Mouse (Mus musculus): Measurements from ENCODE around the gene Fkbp1a. TPM values are rescaled to one million over a fixed set of nuclear protein-coding genes. Genes with fewer than 3 reads are reported as not detected.

The Fkbp1a gene
- polyA plus RNA-seq (2016; fragmentation: Nextera tagmentation; extraction: Ambion mirVana), result 233 and 244 TPM in 2 replicates

- Histone ChIP-seq H3K27ac (peak within 1 kb of the TSS; percentile 86), H3K4me2 (peak within 1 kb of the TSS; percentile 96), H3K4me1 (peaks cover 42% of the 10 kb centered on the region), H3K27me3 (replicated peaks) (no peaks in the 10 kb centered on the region), H3K9me3 (replicated peaks) (no peaks in the 10 kb centered on the region), H3K36me3 (peaks cover 32% of the 10 kb centered on the region), H3K9ac (peak within 1 kb of the TSS; percentile 86), H3K4me3 (peak within 1 kb of the TSS; percentile 80)
- ATAC-seq, result peak; percentile 95
- under 1% methylated on average over 56 of the region's 93 CpGs for WGBS (ENCODE audit: insufficient replicate concordance)
Measured at GRCm38 (mm10) chr2:151542323-151543062, at the start of gene Fkbp1a. Gene Fkbp1a, plus strand, starts transcription at chr2:151542483.

DNA sequence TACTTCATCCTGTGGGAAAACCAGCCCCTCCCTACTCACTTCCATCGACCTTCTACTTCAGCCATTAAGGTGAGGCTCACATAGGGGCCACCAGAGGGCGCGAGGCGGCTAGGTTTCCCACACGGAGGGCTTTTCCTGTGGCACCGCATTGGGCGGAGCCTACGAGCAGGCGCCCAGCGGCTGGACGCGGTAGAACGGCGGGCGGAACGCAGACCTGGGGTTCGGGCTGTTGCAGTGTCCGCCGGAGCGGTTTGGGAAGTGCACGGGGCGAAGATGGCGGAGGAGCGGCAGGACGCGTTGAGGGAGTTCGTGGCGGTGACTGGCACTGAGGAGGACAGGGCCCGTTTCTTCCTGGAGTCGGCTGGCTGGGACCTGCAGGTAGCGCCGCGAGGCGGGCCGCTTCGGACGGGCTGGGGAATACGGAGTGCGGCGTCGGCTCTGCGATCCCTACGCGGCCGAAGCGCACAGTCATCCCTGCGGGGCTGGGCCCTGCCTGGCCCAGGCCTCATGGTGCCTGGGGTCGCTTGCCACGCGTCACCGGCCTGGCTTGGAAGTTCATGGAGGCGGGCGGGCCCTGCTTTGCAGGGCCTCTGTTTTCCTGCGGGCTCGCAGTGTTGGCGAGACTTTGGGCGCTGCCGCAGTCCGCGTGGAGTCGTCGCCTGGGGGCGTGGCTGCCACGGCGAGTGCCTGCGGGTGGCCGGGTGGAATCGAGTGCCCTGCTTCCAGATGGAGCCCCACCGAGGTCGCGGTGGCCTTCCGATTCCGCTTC is 48.1 kb upstream of the Fkbp1a start, which contains the start of gene Nsfl1c:
Gene Nsfl1c (plus strand): TSS at position 148 of the 769 bp plus-strand sequence.
- Histone ChIP-seq H3K36me3 (peaks cover 26% of the 10 kb centered on the region), H3K27ac (peak within 1 kb of the TSS; percentile 64), H3K4me1 (peaks cover 25% of the 10 kb centered on the region), H3K27me3 (replicated peaks) (peaks cover 14% of the 10 kb centered on the region), H3K9me3 (replicated peaks) (no peaks in the 10 kb centered on the region), H3K4me3 (peak within 1 kb of the TSS; percentile 94), H3K4me2 (peak within 1 kb of the TSS; percentile 84), H3K9ac (peak within 1 kb of the TSS; percentile 92)
- peak; percentile 100 for ATAC-seq
- WGBS (ENCODE audit: insufficient replicate concordance), result under 1% methylated on average over 72 of the region's 73 CpGs

- peaks cover 62% of the 10 kb centered on the region for H3K36me3 ChIP-seq
- peaks cover 41% of the 10 kb centered on the region for H3K4me1 ChIP-seq
- H3K27me3 ChIP-seq (replicated peaks), result no peaks in the 10 kb centered on the region
- no peak for ATAC-seq
- H3K4me3 ChIP-seq, result no peak overlapping the region
- no peak overlapping the region for H3K27ac ChIP-seq
- H3K4me2 ChIP-seq, result no peak overlapping the region
- H3K9me3 ChIP-seq (replicated peaks), result no peaks in the 10 kb centered on the region
- no peak overlapping the region for H3K9ac ChIP-seq
- WGBS (ENCODE audit: insufficient replicate concordance), result 71% methylated on average over 3 of the region's 3 CpGs
Measured at GRCm38 (mm10) chr2:151498358-151498757, 43.9 kb upstream of the Fkbp1a start.

DNA sequence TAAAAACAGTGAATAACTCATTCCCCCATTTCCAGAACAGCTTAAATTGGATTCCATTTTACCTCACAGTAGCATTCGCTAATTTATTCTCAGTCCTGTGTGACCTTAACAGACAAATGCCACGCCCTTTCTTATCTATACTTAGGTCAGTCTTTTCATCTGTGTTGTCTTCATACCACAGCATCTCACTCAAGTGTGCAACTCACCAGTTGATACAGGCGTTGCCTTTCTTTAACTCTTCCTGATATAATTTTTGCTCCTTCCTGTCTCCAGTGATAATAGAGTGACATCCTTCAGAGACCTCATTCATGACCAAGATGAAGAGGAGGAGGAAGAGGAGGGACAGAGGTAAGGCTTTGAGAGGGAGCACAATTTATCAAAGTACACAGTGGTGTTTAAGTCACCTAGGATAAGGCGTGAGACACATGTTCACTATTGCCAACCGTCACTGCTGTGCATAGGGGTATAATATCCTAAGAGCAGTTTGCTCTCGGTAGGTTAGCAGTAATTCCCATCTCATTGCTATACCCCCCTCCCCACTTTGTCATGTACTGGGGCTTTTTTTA is 41.8 kb upstream of the Fkbp1a start:
- Histone ChIP-seq H3K9ac (no peak overlapping the region), H3K4me3 (no peak overlapping the region), H3K27ac (no peak overlapping the region), H3K4me2 (no peak overlapping the region), H3K9me3 (replicated peaks) (no peaks in the 10 kb centered on the region), H3K4me1 (peaks cover 32% of the 10 kb centered on the region), H3K36me3 (peaks cover 82% of the 10 kb centered on the region), H3K27me3 (replicated peaks) (no peaks in the 10 kb centered on the region)
- peak; percentile 74 for ATAC-seq
- 55% methylated on average over 6 of the region's 6 CpGs for WGBS (ENCODE audit: insufficient replicate concordance)

DNA sequence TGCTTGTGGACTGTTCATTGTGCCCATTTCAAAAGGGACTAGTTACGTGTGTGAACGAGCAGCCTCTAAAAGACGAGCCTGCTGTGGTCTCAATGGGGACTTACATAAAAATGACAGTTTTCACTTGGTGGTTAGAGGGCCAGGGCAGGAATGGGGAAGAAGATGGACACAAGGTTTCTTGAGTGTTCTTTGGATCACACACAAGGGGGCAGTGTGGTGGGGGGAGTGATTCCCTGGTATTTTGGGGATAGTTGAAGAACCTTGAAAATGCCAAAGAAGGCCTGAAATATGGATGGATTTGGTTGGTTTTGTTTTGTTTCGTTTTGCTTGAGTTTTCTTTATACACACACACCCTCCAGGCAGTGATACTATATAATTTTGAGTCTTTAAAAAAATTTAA is 38.1 kb upstream of the Fkbp1a start:
- Histone ChIP-seq H3K4me1 (peaks cover 16% of the 10 kb centered on the region), H3K4me3 (no peak overlapping the region), H3K9ac (no peak overlapping the region), H3K27me3 (replicated peaks) (no peaks in the 10 kb centered on the region), H3K36me3 (peaks cover 89% of the 10 kb centered on the region), H3K4me2 (no peak overlapping the region), H3K27ac (no peak overlapping the region), H3K9me3 (replicated peaks) (no peaks in the 10 kb centered on the region)
- WGBS (ENCODE audit: insufficient replicate concordance), result 75% methylated on average over 4 of the region's 4 CpGs
- no peak for ATAC-seq

- Histone ChIP-seq H3K9ac (no peak overlapping the region), H3K4me3 (no peak overlapping the region), H3K36me3 (peaks cover 94% of the 10 kb centered on the region), H3K27ac (no peak overlapping the region), H3K27me3 (replicated peaks) (no peaks in the 10 kb centered on the region), H3K4me1 (no peaks in the 10 kb centered on the region), H3K9me3 (replicated peaks) (no peaks in the 10 kb centered on the region), H3K4me2 (no peak overlapping the region)
- no peak for ATAC-seq
Measured at GRCm38 (mm10) chr2:151512199-151512598, 30.1 kb upstream of the Fkbp1a start.

DNA sequence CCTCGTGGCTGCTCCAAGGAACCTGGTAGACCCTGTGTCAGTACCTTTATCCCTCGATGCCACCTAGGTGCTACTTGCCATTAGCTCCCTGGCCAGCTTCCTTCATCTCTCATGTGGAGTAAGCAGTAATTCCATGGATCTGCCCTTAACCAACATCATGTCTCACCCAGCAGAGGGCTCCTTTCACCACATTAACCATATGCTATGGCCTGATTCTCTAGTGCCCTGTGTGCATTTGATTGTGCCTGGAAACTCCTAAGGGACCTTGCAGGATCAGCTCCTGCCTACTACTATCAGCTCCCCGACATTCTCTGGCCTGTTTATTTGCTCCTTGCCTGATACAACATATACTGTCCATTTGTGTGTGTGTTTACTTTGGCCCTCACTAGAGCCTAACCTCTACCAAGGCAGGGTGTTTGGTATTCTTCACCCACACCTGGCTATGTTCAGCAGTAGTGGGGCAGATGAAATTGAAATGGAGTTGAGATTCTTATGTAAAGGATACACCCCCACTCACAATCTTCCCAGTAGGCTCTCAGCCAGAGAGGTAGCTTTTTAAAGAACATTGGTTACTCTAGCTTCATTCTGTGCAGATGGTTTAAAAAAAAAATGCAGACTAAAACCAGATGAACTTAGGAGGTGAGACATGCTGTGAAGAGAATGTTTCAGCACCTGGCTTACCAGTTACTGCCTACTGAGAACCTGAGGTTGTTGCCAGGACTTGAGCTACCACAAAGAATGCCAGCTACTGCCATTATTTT is 28.6 kb upstream of the Fkbp1a start:
- 71% methylated on average over 3 of the region's 3 CpGs for WGBS (ENCODE audit: insufficient replicate concordance)
- Histone ChIP-seq H3K4me2 (no peak overlapping the region), H3K36me3 (peaks cover 85% of the 10 kb centered on the region), H3K27me3 (replicated peaks) (no peaks in the 10 kb centered on the region), H3K9ac (no peak overlapping the region), H3K27ac (no peak overlapping the region), H3K9me3 (replicated peaks) (no peaks in the 10 kb centered on the region), H3K4me3 (no peak overlapping the region), H3K4me1 (no peaks in the 10 kb centered on the region)
- no peak for ATAC-seq

- ATAC-seq, result no peak
- WGBS (ENCODE audit: insufficient replicate concordance), result 90% methylated on average over 2 of the region's 2 CpGs
- Histone ChIP-seq H3K36me3 (peaks cover 35% of the 10 kb centered on the region), H3K9ac (no peak overlapping the region), H3K4me2 (no peak overlapping the region), H3K9me3 (replicated peaks) (no peaks in the 10 kb centered on the region), H3K4me1 (peaks cover 1% of the 10 kb centered on the region), H3K27me3 (replicated peaks) (no peaks in the 10 kb centered on the region), H3K4me3 (no peak overlapping the region), H3K27ac (no peak overlapping the region)
Measured at GRCm38 (mm10) chr2:151519000-151519399, 23.3 kb upstream of the Fkbp1a start.

- Histone ChIP-seq H3K9ac (no peak overlapping the region), H3K4me1 (peaks cover 11% of the 10 kb centered on the region), H3K4me3 (no peak overlapping the region), H3K9me3 (replicated peaks) (no peaks in the 10 kb centered on the region), H3K4me2 (no peak overlapping the region), H3K27ac (no peak overlapping the region), H3K27me3 (replicated peaks) (peaks cover 24% of the 10 kb centered on the region), H3K36me3 (no peaks in the 10 kb centered on the region)
- 9% methylated on average over 4 of the region's 4 CpGs for WGBS (ENCODE audit: insufficient replicate concordance)
- ATAC-seq, result peak; percentile 55; the same call in 1 of the 2 replicates
Measured at GRCm38 (mm10) chr2:151524324-151525041, 17.8 kb upstream of the Fkbp1a start.

DNA sequence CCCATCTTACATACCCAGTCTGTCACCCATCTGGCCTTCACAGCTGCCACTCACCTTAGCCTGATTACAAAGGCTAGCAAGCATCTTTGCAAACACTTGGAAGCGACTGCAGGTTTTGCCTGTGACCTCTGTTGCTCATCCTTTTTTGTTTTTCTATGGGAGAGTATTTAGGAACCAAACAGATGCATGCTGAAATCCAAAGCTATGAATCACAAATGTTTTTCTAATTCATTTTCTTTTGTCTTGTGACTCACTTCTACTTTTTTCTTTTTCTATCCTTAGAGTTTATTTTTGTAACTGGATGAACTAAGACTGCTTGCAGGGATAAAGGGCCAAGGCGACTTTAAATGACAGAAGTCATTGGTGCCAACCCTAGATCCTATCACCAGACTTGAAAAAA is 16.8 kb upstream of the Fkbp1a start:
- Histone ChIP-seq H3K4me3 (no peak overlapping the region), H3K9ac (no peak overlapping the region), H3K27me3 (replicated peaks) (peaks cover 24% of the 10 kb centered on the region), H3K4me1 (peaks cover 17% of the 10 kb centered on the region), H3K9me3 (replicated peaks) (no peaks in the 10 kb centered on the region), H3K27ac (no peak overlapping the region), H3K4me2 (no peak overlapping the region), H3K36me3 (no peaks in the 10 kb centered on the region)
- 52% methylated on average over 2 of the region's 2 CpGs for WGBS (ENCODE audit: insufficient replicate concordance)
- ATAC-seq, result no peak

GRCm38 (mm10) chr2:151528066-151528465 is 14.2 kb upstream of the Fkbp1a start:
- Histone ChIP-seq H3K9me3 (replicated peaks) (no peaks in the 10 kb centered on the region), H3K4me3 (no peak overlapping the region), H3K27ac (no peak overlapping the region), H3K27me3 (replicated peaks) (peaks cover 24% of the 10 kb centered on the region), H3K9ac (no peak overlapping the region), H3K4me1 (peaks cover 23% of the 10 kb centered on the region), H3K4me2 (no peak overlapping the region), H3K36me3 (no peaks in the 10 kb centered on the region)
- no peak for ATAC-seq
- 61% methylated on average over 1 of the region's 1 CpGs for WGBS (ENCODE audit: insufficient replicate concordance)
